Mouse (Mus musculus) liver, adult 2 months (tissue): ENCODE results near the gene Cox14.
A peak's percentile ranks its signal among the peaks of the same experiment; 100 is the strongest.

Experiments used
- CTCF ChIP-seq: fragments of 200-500 bp; IDR thresholded peaks from 2 replicates; pipeline ENCODE4 v1.5.1; 2011; ENCODE audit warnings: low read depth, low read length, control low read depth
- POLR2A ChIP-seq: fragments of 200-500 bp; IDR thresholded peaks from 2 replicates; pipeline ENCODE4 v1.6.1; 2011; ENCODE audit warnings: low read length, control low read depth; ENCODE audit not compliant: insufficient read depth; ENCODE audit errors: extremely low read depth

GRCm38 (mm10) chr15:99701999-99702900 lies 23.2 kb upstream of the Cox14 start, which contains the start of gene Smarcd1:
- TF ChIP-seq CTCF (peak; percentile 88), POLR2A (0 out of 2 replicates have a peak, but pooled peaks have one; percentile 14)
